Mouse (Mus musculus) testis, postnatal 10 days (tissue): ENCODE data around the gene Htra2.

Experiments used
- DNase-seq: peaks from one replicate; pipeline ENCODE4 v3.0.0; 2021; ENCODE audit warnings: low spot score

Gene Htra2

DNA sequence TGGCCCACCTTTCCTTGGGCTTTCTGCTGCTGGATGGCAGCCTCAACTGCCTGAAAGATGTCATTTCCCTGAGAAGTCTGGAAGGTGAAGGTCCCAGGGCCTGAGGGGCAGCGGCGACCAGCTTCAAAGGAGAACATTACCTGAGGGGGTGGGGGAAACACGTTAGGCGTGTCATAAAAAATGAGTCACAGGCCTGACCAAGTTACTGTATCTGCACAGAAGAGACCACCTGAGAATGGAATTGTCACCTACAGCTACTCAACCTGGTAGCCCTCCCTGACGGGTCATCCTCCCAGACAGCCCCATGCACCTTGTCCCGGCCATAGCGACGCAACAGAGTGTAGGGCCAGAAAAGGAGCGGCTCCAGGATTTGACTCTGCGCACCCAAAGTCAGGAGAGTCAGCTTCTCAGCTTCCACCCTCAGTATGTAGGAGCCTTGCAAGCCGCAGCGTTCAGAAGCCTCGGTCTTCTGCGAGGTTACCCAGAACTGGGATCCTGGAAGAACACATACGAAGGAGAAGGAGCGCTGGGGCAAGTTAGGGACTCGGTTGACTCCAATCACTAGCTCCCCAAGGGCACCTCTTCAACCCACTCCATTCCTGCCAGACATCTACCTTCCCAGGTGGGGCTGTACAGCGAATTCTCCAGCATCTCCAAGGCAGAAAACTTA, 23.0 kb downstream of the Htra2 start:
- DNase-seq, result no peak

DNA sequence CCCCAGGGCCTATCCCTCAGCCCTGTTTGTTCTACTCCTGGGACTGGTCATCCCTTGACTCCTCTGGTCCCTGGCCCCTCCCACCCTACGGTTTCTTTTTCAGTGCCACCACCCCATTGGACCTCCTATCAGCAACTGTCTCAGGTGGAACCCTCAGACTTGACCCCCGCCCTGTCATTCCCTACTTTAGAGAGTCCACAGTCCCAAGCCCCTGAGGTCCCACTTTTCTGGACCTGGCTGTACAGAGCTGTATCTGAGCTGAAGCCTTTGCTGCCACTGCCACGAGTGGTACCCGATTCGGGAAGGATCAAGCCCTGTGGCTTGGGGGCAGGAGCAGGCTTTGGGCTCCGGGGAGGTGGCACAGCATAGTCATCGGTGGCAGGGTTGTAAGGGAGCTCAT, 24.0 kb downstream of the Htra2 start:
- no peak for DNase-seq

DNA sequence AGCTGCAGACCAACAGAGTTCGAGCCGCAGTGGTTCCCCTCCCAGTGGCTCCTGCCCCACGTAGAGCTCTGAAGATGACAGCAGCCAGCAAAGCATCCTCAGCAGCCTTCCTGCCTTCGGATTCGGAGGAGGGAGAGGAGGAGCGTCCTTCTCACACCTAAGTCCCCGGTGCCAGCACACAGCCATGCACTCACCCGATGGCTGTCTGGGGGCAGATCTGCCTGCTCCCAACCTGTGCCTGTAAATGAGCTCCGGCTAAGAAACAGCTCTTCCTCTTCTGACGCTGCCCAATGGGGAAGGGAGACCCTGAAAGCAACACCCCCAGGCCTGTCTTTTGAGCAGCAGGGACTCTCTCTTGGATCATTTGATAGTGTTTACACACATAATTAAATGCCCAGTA, 25.3 kb downstream of the Htra2 start:
- no peak for DNase-seq

DNA sequence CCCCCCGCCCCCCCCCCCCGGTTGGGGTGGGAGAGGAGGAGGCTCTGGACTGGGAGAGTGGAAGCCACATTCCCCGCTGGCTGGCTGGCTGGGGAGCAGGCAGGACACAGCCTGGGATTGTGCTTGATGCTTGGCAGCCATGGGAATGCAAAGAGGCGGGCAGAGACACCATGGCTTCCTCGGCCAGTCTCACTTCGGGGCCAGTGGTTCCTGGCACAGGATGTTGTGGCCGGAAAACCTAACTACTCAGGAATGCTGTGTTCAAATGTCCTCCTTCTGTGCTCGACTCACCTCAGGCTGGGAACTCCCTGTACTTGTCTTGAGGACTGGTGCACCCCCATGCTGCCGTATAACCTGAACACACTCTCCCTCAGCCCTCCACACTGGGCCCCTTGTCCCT, 27.4 kb downstream of the Htra2 start:
- DNase-seq, result no peak

DNA sequence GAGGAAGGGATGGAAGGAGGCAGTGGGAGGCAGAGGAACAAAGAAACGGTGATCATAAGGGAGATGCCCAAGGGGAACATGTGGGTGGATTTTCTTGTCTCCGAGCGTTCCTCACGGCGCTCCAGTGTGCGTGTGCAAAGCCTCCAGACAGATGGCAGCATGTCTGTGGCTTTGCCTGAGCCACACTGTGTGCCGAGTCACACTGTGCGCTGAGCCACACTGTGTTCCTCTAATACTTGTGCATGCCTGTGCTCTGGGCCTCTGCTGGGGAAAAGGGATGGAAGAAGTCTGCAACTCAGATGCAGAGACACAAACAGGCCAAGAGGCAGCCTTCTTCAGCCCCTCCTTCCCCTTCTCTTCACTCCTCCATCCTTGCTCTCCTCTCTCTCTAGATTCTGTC, 27.8 kb downstream of the Htra2 start:
- DNase-seq, result no peak

DNA sequence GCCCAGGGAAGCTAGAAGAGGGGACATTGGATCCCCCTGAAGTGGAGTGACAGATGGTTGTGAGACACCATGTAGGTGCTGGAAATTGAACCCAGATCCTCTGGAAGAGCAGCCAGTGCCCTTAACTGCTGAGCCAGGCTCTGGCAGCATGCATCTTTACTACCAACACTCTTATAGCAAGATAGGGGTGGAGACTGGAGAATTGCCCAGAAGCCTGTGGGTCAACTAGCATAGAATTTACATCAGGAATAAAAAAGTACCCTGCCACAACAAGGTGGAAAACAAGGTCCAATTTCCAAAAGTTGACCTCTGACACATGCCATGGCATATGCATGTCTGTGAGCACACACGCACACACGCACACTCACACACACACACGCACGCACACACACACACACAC, 29.9 kb downstream of the Htra2 start:
- DNase-seq, result no peak

DNA sequence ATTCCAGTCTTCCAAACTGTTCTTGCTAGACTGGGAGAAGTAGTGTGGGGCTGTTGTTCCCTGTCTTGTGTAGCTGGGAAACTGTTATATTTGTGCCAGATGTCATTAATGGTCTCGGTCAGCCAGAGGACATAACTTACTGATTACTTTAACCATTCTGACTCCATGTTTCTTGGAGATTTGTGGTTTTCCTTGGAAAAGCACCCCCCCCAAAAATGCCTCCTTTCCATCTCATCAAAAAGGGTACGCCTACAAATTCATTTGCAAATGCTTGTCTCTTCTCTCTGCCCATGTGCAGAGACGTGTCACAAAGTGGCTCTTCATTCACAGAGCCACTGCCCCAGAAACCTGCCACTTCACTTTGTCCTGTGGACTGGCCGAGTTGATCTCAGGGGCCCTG, 30.7 kb downstream of the Htra2 start:
- no peak for DNase-seq

DNA sequence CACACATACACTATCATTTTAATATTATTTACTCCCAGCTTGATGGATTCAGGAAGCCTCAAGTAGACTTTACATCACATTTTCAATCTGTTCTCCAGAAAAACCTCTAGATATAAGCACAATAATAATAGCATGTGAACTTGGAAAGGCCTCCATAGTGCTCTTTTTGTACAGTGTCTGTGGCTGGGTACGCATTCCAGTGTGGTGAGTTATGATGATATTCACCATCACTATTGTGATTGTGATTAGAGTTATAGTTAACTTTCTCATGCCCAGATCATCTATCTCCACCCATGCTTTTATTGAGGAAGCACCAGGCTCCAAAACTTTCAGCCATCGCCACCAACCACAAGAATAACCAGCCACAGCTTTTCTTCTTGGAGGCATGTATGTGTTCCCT, 31.3 kb downstream of the Htra2 start:
- no peak for DNase-seq

DNA sequence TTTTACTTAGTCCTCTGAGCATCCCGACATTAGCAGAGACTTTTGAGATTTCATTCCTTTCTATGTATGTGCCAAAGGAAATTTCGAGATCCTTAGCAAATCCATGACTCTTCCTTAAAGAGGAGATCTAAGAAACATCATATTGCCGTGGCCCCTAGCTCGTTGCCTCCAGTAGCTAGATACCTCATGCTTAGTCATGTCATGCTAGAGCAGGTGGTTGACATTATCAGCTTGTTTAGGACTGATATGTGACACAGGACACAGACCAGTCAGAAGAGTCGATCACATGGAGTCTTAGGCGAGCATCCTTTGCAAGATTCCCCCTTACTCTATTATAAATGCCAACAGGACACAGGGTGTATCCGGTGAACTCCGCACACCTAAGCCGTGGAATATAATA, 32.1 kb downstream of the Htra2 start:
- no peak for DNase-seq

DNA sequence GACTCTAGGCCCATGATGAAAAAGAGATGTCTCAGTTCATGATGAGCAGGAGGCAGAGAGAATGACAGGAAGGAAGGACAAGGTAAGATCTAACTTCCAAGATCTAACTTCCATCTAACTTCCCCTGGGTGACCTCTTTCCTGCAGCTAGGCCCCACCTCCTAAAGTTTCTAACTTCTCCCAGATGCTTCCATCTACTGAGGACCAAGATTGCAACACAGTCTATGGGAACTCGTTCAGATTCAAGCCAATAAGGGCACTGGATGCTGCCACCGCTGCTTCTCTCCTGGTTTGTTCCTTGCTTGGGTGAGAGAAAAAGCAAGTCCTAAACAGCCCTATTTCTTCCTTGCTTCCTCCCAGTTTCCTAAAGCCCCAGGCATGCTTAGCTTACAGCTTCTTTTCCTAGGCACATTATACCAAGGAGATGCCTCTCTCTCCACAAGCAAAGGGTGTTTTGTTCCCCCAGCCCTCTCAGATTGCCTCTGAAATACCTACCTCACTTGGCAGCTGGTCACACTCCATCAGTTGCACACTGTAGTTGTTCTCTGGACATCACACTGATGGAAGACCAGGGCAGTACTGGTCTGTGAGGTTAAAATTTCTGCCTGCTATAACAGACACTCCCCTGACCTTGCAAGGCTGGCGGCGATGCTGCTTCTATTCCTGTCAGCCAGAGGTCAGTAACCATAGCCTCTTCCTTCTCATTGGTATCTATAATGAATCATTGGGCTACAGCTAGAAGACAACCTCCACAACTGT, 34.1 kb downstream of the Htra2 start:
- DNase-seq, result no peak

DNA sequence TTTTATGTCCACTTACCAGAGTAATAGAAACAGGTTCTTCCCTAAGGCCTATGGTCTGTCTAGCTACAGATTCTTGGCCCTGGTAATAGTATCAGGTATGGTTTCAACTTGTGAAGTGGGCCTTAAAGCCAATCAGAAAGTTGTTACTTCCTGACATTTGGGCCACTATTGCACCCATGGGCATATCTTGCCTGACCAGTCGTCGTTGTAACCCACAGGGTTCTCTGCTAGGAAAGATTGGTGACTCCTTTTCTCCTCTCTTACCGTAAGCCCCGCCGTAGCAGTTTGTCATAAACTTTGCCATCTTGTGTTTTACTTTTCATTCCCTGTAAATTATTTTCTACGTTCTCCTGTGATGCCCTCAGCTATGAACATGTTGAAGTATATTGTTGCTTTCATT, 35.0 kb downstream of the Htra2 start:
- DNase-seq, result no peak

DNA sequence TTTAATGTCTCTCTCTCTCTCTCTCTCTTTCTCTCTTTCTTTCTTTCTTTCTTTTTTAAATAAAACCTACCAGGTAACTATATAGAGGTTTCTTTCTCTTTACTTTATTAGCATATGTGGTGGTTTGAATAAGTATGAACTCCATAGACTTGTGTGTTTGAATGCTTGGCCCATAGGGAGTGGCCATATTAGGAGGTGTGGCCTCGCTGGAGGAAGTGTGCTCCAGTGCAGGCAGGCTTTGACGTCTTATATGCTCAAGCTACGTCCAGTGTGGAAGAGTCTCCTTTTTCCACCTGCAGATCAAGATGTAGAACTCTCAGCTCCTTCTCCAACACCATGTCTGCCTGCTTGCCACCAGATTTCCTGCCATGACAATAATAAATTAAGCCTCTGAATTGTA, 36.0 kb downstream of the Htra2 start:
- no peak for DNase-seq

DNA sequence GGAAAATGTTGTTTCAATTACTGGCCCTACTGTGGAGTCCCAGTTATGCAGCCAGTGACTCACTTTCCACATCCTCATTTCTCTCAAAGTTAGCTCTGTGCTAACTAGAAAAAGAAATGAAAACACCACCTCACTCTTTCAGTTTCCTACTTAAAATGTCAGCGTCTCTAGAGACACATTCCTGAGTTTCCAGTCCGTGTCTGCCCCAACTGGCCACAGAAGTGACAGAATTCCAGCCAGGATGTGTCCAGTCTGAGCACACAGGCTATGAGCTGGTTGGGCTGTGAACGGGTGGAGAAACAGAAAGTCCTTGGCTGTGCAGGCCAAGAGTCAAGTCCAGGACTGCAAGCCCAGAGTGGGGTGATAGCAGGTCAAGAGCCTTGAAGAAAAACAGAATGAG, 37.9 kb downstream of the Htra2 start:
- DNase-seq, result no peak

DNA sequence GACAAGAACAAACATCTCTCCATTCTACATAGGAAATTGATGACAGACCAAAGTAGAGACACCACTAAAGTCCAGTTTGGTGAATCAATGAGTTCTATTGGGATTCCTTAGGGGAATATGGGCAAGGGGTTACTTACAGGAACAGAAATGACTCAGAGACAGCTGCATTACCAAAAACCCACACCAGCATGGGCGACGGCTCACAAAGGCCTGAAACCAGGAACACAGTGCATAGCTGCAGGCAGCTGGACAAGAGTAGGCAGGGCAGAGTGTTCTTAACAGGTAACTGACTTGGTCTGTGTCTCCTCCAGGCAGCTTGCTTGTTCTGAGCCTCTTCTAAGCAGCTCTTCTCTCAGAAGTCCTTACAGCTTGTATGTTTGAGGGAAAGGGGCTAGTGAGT, 39.3 kb downstream of the Htra2 start:
- no peak for DNase-seq

DNA sequence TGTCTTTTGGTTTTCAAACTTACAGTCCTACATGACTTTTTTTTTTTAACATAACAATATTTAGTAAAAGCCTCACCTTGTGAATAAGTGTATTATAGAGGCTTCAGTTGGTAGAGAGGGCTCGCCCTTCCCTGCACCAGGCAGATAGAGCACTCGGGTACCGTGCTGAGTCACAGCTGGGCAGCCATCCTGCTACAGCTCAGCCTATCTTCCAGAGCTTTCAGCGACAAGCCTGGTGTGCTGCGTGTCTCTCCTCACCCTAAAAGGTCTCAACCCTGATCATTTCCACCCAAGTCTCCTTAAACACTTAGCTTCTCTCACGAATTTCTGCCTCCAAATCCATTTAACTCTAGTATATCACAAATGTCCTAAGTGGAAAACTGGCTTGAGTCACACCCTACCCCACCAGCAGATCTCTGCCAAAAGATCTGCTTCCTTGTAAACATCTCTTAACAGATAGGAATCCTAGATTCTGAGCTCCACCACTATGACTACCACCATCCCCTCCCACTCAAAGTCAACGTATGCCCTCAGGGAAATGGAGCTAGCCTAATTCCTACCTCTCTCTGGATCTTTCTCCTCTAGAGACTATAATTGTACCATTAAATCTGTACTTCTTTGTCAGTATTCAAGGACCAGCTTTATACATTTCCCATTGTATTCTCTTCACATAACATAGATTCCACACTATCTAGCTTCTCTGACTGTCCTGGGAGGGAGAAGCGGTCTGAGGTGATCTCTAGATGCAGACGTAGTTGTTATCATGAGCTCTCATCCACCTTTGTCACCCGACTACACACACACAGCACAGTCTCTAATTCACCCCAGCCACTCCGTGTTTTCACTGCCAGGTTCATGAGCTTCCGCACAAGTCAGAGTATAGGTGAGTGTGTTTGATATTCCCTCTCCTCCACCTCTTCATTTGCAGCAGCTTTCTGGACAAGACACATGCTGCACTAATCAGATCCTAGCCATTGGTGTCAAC, 40.3 kb downstream of the Htra2 start:
- DNase-seq, result no peak

DNA sequence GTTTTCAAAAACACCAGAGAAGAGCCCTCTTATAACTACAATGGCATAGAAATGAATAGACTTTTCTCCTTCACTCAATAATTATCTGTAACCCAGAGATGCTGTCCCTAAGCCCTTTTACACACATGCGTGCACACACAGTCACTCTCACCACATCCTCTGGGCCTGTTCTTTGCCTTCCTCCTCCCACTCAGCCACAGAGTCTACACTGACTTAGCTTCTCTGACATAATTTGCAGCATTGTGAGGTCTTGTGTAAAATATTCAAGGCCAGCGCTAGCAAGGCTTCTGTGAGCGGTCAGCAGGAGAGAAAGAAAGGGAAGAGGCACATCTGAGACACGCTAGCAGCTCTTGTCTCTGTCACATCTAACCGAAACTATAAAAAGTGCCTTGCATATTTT, 41.6 kb downstream of the Htra2 start:
- no peak for DNase-seq

DNA sequence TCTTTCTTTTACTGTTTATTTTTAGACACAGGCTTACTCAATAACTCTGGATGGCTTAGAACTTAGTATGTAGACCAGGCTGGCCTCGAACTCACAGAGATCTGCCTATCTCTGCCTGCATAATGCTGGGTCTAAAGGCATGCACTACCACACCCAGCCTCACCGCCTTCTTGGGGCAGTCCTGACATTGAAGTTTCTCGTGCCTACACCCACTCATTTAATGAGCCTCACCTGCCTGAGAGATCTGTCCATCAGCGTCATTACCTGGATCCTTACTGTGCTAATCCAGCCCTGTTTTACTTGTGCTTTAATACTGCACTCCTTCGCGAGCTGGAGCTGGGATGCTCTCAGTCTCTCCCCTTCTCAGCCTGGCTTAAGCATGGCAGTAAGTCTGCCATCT, 43.3 kb downstream of the Htra2 start:
- no peak for DNase-seq

DNA sequence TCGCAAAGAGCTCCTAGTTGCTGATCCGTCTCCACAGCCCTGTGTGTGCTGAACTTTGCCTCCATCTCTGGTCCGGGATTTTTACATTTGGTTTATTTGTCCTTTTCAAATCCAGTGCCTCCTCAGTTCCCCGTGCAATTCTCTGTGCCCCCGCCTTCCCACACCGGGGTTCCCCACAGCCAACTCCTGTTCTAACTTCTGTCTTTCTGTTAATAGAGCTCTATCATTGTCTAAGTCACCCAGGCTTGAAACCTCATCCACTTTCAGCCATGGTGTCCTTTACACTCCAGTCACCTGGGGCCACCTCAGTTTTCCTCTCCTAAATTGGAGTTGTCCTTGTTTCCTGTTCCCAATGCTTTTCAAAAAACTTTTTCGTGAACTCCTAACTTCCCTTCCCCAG, 43.8 kb downstream of the Htra2 start:
- no peak for DNase-seq

DNA sequence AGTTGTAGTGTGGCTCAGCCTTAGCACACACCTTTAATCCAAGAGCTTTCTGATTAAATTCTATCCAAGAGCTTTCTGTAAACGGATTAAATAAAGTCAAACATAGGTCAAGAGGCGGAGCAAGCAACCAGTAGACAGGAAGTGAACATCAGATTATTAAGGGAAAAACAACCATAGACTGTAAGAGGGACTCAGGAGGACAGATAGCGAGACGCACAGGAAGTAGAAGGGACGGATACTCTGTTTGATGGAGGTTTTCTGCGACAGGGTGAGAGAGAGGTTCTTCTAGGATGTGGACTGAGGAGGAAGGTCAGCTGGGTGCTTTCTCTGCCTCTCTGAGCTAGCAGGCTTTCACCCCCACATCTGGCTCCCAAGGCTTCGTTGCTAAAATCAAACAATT, 45.1 kb downstream of the Htra2 start:
- no peak for DNase-seq

DNA sequence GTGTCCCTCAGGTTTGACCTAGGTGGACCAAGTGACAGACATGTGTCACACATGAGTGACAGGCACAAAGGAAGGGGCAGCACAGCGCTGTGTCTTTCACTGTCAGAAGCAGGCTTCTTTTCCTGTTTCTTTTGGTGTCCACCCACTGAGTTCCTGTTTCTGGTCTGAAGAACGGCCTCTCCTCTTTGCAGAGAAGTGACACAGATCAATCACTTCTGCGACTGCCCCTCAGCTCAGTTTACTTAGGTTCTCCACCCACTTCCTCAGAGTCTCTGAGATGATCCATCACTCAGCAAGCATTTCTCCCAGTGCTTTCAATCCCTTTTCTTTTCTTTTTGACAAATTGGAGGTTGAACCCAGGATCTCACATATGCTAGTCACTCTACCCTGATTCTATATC, 46.4 kb downstream of the Htra2 start:
- no peak for DNase-seq

DNA sequence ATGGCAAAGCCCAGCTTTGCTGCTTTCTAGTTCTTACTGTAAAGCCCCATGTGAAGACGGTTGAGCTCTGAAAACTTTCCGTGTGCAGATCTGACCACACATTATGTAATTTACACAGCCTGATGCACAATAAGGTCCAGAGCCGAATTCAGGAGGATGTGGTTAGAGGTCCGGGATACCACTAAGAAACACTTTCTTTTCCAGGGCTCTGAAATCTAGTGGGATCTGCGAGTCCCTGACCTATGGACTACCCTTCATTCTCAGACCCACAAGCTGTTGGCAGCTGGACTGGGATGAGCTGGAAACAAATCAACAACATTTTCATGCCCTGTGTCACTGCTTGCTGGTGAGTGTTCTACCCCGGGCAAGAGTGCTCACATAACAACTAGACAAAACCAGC, 49.0 kb downstream of the Htra2 start:
- DNase-seq, result no peak

DNA sequence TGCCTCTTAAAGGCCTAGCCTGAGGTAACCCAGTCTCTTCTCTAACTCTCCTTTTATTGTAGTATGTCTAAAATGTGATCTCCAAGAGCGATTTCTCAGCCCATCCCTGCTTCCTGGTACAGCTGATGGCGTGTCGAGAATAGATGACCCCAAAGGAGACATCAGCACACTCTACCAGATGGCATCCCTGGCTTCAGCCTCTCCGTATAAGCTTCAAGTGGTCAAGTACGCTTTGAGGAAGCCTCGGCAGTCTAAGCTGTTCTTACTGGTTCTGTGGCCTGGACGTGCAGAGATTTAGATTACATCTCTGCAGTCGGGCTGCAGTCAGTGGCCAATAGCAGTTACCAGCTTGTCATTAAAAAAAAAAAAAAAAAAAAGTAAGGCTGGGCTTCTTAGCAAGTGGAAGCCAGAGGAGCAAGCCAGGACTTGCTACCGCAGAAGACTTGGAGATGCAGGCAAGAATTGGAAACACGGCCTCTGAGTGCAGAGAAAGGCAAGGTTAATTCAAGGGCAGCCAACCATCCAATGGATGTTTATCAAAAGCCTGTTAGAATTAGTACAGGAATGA, 49.5 kb downstream of the Htra2 start:
- no peak for DNase-seq

DNA sequence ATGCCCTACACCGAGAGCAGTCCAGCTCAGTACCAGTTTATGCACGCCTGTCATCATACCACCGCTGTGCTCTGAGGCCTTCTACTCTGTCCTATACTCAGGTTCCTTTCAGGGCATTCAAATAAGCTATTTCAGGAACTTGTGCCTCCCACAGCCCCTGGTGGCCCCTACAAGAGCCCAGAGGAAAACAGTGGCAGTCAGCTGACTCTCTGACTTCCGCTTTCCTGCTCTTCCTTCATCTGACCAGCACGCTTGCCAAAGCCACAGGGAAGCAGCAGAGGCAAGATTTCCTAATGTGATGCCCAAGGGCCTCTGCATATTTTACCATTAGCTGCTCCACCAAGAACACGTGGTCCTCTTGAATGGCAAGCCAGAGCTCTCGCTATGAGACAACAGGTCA, 50.2 kb downstream of the Htra2 start:
- DNase-seq, result no peak
